Mouse (Mus musculus) kidney, adult 2 months (tissue): Measurements from ENCODE around the gene Brd1.

Source experiments
- CTCF ChIP-seq: fragments of 200-500 bp; conservative IDR thresholded peaks from 2 replicates; pipeline ENCODE4 v1.5.1; 2011; ENCODE audit warnings: low read depth, mild to moderate bottlenecking, control low read depth, low read length, moderate library complexity, mixed read lengths; ENCODE audit not compliant: insufficient read depth, insufficient read length
- POLR2A ChIP-seq: fragments of 200-500 bp; IDR thresholded peaks from one replicate; pipeline ENCODE4 v1.6.1; 2011; ENCODE audit warnings: low read depth, low read length, control low read depth

DNA sequence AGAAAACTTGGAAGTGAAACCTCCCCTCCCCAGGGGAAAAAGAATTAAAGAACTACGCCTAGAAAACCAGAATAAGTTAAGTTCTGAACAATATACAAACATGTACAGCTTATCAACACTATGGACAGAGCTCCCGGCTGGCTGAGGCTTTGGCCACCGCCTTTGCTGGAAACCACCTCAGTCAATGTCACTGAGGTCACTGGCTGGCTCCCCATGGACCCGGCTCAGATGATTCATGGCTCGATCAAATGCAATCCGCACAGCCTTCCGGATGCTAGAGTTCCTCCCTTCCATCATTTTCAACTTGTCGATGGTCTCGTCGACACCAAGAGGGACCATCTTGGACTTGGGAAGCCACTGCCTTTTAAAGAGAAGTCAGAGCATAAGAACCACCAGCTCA lies 45.9 kb downstream of the Brd1 start:
- TF ChIP-seq POLR2A: no peak
- no peak for TF ChIP-seq CTCF
